Mouse (Mus musculus): ENCODE results near the gene Tfeb.

The Tfeb gene

DNA sequence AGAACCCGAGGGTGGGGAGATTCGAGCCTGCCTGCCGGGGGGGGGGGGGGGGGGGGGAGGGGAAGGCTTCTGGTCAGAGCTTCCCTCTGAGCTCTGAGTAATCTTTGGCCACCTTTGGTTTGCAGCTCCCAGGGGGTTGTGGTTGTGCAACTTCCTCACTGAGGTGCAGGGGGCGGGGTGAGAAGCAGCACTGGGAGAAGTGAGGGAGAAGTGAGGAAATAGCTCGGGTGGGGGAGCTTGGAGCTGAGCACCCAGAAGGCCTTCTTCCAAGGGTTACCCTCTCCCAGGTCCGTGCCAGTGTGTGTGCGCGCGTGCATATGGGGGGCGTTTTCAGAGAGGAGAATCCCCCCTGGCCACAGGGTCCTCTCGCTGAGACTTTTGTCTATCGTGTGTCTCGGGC, 17.4 kb downstream of the Tfeb start:
- DNase-seq, result peak; percentile 43

DNA sequence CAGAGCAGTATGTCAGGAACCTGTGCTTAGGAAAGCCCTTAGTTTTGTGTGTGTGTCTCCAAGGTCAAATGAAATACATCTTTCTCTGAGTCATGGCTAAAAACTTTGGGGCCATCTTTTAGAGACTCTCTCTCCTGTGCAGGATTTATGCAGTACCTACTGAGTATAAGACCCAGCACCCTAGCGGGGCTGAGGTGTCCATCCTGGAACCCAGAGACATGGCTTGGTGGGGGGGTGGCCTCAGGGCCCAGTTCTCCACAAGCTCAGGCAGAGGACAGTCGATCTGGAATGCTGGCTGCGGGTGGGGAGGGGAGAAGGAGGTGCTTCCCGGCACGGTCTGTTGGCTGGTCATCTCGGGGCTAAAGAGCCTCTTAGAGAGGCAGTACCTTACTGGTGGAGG, 19.5 kb downstream of the Tfeb start:
- no peak for DNase-seq

DNA sequence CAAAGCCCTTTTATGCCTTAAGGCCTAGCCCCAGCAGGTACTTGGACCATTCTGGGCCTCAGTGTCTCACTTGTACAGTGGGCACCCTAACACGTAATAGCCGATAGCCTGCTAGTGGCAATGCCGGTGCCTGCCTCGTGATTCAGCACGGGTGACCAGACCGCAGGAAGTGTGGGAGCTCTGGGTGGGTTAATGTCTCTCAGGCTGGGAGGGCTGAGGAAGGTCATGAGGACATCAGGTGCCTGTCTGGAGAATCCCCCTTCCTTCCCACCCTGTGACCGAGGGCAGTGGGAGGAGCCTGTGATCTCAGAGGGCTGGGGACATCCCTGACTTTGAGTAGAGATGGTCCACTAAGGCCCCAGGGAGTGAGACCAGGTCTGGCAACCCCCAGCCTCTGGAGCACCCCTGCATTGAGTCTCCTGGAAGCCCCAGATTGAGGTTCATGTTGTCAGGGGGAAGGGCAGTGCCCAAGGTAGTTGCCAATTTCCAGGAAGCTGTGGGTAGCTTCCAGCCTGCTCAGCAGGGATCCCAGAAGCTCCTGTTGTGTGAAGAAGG, 20.3 kb downstream of the Tfeb start:
- no peak for DNase-seq

- DNase-seq, result no peak
These were observed 23.0 kb downstream of the Tfeb start for GRCm38 (mm10) chr17:47759702-47760410.

GRCm38 (mm10) chr17:47762028-47762427, 25.2 kb downstream of the Tfeb start:
- no peak for DNase-seq

DNA sequence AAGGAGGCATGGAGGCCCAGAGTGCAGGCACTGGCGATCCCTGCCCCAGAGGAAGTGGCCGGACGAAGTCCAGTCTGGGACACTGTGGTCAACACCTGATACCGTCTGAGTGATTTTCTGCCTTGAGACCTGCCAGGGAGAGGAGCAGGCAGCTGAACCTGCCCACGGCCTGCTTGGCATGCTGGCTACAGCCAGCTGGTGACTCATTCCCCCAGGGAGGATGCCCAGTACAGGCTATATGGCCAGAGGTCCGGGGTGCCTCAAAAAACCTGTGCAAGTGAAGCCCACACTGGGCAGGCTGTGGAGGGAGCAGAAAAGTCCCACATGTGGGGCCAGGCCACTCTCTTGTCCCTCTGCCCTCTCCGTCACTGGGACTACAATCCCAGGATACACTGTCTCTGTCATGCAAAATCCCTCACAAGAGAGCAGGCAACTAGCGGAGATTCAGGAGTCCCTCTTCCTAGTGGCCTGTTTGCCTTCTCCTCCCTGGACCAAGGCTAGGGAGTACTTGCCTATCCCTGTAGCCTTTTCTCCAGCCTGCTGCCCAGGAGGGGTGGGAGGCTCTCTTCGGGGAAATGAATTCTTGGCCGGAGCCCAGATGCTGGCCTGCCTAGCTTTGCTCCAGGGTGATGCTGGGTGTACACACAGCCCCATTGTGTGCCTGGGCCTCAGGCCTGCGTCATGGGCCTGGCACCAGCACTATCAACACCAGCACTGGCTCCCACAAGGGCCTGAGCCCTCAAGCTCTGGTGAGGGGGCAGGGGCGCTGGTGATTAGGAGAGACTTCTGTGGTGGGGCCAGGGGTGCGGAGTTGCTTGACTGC, 25.9 kb downstream of the Tfeb start:
- peak; percentile 77 for DNase-seq

- DNase-seq, result no peak
These were observed 29.2 kb downstream of the Tfeb start for GRCm38 (mm10) chr17:47765986-47766385.

- no peak for DNase-seq
These were observed 29.7 kb downstream of the Tfeb start for GRCm38 (mm10) chr17:47766407-47767043.

- DNase-seq, result no peak
These were observed 30.2 kb downstream of the Tfeb start for GRCm38 (mm10) chr17:47767081-47767455.

DNA sequence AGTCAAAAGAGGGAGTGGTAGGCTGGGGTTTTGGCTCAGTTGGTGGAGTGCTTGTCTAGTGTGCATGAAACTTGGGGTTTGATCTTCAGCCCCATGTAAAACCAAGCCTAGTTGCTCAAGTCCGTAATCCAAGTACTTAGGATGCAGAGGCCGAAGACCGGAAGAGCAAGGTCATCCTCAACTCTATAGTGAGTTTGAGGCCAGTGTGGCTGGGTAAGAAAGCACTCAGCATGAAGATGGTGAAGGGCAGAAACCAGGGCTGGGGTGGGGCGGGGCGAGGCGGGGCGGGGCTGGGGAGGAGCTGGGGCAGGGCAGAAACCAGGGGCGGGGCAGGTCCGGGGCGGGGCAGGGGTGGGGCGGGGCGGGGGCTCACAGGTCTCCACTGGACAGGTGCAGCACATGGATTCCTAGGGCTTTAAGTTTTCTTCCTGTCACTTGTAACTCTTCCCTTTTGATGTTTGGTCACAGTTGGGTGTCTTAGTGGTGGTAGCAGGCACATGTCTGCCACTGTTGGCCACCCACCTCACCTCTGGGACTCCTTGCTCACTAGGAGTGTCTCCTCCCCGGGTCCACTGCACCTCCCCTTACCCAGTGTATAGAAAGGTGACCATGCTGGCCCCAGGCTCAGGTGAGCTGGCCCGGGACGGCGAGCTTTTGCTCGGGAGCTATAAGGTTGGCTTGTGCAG, 30.8 kb downstream of the Tfeb start:
- DNase-seq, result no peak

GRCm38 (mm10) chr17:47768707-47769276, 32.0 kb downstream of the Tfeb start:
- no peak for DNase-seq

DNA sequence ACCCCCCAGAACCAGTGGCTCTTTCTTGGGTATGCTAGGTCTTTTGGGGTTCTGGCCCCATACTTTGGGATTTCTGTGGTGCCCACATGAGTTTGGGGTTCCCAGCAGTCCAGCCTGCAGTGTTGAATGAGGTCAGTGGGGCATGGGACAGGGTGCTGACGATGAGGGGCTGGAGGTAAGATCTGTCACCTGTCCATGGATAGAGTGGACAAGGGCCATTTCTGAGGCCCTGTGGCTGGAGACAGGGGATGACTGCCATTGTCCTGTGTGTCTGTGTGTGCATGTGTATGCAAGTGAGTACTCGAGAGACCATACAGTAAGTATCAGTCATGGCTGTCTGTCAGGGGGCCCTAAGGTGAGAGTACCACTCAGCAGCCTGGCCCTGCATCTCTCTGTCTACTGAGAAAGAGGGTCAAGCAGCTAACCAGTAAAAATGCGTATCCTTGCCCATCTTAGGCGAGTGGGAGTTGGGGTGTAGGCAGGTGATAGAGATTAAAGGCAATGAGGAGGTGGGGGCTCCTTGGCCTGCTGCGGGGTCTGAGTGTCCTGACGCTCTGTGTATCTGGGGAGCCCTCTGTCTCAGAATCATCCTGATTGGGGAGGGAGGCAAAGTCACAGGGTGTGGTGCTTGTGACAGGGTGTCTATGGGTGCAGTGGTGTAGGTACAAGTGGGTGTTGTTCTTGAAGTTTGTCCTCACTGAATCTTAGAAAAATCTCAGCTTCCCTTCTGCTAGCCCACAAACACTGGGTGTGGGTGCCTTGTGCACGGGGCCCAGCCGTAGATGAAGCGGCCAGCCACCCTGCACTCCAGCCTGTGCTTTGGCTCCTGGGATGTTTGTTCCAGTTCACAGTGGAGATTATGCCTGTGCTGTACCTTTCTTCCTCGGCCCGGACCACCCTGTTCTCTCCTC, 32.8 kb downstream of the Tfeb start:
- DNase-seq, result no peak

DNA sequence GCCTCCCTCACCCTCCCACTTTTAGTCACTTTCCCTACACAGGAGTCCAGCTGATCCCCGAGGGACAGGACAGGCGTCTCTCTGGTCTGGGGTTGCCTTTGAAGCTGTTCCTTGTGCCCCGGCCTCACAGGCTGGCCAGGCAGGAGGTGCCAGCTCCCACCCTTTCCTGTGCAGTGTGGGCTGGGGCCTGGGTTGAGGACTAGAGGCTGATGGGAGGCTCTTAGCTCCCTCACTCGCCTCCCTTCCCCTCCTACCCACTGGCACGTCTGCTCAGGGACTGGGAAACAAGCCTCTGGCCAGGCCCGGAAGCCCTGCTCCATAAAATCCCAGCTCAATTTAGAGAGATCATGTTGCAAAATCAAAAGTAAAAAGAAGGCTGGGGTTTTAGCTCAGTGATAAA, 36.8 kb downstream of the Tfeb start:
- DNase-seq, result no peak

DNA sequence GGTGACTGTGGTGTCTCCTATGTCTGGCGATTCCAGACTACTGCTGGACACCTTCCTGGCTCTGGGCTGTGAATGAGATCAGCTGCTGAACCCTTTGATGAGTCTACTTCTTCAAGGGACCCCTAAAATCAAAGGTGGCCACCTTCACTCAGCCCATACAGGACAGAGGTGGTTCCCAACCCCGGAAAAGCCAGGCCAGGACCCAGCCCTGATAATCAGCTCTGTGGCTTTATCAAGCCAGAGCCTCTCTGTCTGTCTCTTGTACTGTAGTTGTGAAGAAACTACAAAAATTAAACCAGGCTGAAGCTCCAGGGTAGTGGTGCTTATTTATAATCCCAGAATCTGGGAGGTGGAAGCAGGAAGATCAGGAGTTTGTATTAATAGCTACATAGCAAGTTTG, 40.3 kb downstream of the Tfeb start:
- DNase-seq, result no peak

DNA sequence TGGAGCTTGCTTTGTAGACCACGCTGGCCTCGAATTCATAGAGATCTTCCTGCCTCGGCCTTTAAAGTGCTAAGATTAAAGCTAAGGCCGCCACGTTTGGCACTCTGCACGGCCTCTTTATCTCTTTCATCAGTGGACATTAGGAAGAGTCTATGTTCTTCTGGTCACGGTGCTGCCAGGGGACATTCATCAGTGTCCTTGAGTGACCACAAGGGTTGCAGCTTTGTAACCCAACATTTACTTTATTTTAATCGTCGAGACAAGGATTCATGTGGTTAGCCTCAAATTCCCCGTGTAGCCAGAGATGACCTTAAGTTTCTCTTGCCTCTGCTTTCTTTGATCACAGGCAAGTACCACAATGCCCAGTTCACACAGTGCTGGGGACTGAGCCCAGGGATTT, 43.6 kb downstream of the Tfeb start:
- no peak for DNase-seq

- no peak for DNase-seq
These were observed 45.7 kb downstream of the Tfeb start for GRCm38 (mm10) chr17:47782486-47782885.

DNA sequence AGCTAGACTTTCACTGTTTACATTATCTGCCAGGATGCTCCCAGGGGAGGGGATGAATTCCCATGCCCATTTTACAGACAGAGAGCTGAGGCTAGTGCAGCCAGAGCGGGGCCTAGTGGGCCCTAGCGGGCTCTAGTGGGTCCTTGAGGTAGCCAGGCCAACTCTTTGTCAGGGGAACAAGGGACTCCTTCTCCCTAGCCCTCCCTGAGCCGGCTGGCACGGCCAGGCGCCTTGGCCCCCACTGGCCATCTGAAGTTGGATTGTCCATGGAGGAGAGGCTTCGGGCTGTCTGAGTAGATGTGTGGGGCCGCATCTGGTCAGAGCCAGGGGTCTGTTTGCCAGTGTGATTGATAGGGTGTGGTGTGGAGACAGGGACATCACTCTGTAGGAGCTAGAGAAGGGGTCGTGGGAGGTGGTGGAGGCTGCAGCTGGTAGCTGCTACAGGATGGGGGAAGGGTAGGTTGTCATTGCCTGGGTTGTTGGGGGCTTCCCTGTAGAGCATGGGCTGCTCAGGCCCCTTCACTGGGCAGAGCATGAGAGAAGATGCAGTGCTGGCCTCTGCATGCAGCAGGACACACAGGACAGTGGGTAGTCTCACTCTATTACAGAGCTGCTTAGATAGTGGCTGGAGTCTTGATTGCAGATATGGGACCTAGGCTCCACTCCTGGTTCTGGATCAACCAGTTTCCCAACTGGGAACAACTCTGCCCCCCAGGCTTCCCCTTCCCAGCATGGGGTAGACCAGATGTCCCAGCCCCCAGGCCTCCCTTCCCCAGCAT, 46.8 kb downstream of the Tfeb start:
- DNase-seq, result no peak

DNA sequence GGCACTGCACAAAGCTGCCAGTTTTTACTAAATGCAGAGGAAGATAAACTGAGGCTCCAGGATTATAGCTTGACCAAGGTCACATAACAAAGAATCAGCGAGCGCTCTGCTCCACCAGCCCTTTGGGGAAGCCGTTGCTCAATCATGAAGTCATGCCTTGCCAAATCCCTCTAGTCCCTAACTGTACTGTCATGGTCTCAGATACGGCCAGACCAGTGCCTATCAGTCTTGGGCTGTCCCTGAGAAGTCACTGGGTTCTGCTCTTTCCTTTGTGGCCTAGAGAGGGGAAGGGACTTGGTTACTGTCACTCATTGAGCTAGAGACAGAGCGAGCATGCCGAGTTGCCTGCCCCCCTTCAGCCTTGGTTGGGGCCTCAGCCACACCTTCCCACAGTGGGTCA, 47.6 kb downstream of the Tfeb start:
- DNase-seq, result no peak

DNA sequence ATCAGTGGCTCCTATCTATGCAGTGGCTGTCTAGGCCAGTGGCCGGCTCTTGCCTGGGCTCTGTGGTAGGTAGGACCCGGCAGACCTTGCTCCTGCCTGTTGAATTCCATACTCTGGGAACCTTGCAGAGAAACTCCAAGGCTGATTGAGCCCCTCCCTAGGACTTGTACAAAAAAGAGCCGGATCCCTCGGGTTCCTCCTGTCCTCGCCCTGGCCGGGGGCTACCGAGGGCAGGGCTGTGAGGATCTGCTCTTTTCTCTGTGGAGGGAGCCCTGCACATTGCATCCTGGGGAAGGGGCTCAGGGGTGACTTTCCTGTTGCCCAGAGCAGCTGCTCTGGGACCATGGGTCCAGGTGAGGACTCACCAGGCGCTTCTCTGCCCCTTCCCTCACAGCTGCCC, 50.8 kb downstream of the Tfeb start:
- DNase-seq, result no peak

GRCm38 (mm10) chr17:47788306-47788705, 51.5 kb downstream of the Tfeb start:
- no peak for DNase-seq

GRCm38 (mm10) chr17:47788996-47789395, 52.2 kb downstream of the Tfeb start:
- no peak for DNase-seq
